8 mouse cellular contexts compared by ENCODE assay signal in the genomic region with DNA sequence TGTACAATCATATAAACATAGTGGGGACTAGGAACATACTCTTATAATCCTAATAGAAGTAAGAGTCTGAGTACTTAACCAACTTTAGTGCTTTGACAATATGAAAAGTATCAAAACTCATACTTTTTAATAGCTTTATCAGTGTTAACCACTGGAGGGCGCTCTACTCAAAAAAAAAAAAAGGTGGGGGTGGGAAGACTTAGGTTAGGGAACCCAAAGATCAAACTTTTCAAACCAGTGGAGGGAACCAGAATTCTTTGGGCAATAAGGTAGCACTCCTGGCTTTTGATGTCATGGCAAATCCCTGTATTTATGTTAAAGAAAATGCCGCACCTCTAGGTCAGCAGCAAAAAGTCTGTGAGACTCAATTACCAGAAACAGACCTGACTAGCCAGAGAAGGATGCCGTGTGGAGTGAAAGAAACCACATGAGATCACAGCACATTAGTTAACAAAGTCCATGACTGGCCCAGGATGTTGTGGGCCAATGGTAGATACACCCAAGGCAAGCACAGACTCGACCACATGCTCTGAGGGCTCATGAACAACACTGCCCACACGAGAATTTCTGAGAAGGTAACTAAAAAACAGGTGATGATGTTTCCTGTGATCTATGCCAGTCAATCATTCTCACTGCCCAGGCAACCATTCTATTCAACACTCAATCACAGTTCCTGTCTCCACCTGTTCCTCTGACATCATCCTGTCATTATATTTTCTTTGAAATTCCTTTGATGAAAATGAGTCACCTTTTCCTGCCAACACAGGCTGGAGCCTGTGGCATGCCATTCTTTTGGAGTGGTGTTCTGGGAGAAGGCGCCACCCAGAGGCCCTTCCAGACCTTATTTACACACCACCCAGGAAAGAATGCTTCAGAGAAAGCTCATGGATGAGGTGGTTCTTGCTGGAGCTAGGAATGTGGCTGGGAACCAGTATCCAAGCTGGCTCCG.
DNase-seq lines count a peak whose midpoint lies in the region; ATAC-seq lines count a peak whose summit lies in the region.

No protein-coding gene starts in this region.

- H3K9me3 ChIP-seq in hindbrain, embryonic 15.5 days = no peaks in the 10 kb centered on the region
- no peaks in the 10 kb centered on the region for H3K9me3 ChIP-seq in hindbrain, embryonic 12.5 days (replicated peaks)
- H3K9me3 ChIP-seq in midbrain, embryonic 15.5 days = no peaks in the 10 kb centered on the region

- H3K4me2 ChIP-seq in hindbrain, embryonic 15.5 days = no peak overlapping the region
- H3K4me2 ChIP-seq in hindbrain, embryonic 12.5 days (replicated peaks) = no peak overlapping the region
- no peak overlapping the region for H3K4me2 ChIP-seq in midbrain, embryonic 15.5 days

- H3K36me3 ChIP-seq in hindbrain, embryonic 15.5 days = no peaks in the 10 kb centered on the region
- H3K36me3 ChIP-seq in hindbrain, embryonic 12.5 days = no peaks in the 10 kb centered on the region
- no peaks in the 10 kb centered on the region for H3K36me3 ChIP-seq in midbrain, embryonic 15.5 days (replicated peaks)

- no peak for ATAC-seq in hindbrain, embryonic 15.5 days (ENCODE audit: low FRiP score, low read depth)
- ATAC-seq in hindbrain, embryonic 12.5 days (ENCODE audit: low FRiP score) = no peak
- ATAC-seq in midbrain, embryonic 15.5 days (replicated peaks) = no peak
- ATAC-seq in erythroblast, adult 5-6 weeks (replicated peaks; ENCODE audit: low FRiP score, poor library complexity, severe bottlenecking) = no peak

- WGBS in hindbrain, embryonic 15.5 days = 31% methylated on average over 7 of the region's 7 CpGs
- WGBS in hindbrain, embryonic 12.5 days = 29% methylated on average over 7 of the region's 7 CpGs
- WGBS in midbrain, embryonic 15.5 days = 23% methylated on average over 7 of the region's 7 CpGs

- H3K27ac ChIP-seq in hindbrain, embryonic 15.5 days (replicated peaks) = peak overlapping the region; percentile 49; the same call in 1 of the 2 replicates
- H3K27ac ChIP-seq in hindbrain, embryonic 12.5 days = no peak overlapping the region
- H3K27ac ChIP-seq in midbrain, embryonic 15.5 days = peak overlapping the region; percentile 28; the same call in 1 of the 2 replicates

- no peak overlapping the region for H3K4me3 ChIP-seq in hindbrain, embryonic 15.5 days
- H3K4me3 ChIP-seq in hindbrain, embryonic 12.5 days = no peak overlapping the region
- H3K4me3 ChIP-seq in midbrain, embryonic 15.5 days = no peak overlapping the region

- DNase-seq in NIH3T3 (ENCODE audit: low read depth) = peak; percentile 75
- DNase-seq in forelimb bud, embryonic 11.5 days (ENCODE audit: low read depth, low spot score) = peak; percentile 48
- peak; percentile 60 to 63 for DNase-seq in kidney, adult 8-10 months
- DNase-seq in frontal cortex, postnatal 25 days (ENCODE audit: low spot score in 2 of 2) = no peak

- peaks cover 32% of the 10 kb centered on the region for H3K4me1 ChIP-seq in hindbrain, embryonic 15.5 days (replicated peaks)
- H3K4me1 ChIP-seq in hindbrain, embryonic 12.5 days = peaks cover 28% of the 10 kb centered on the region
- H3K4me1 ChIP-seq in midbrain, embryonic 15.5 days = peaks cover 42% of the 10 kb centered on the region

- H3K27me3 ChIP-seq in hindbrain, embryonic 15.5 days = no peaks in the 10 kb centered on the region
- no peaks in the 10 kb centered on the region for H3K27me3 ChIP-seq in hindbrain, embryonic 12.5 days
- H3K27me3 ChIP-seq in midbrain, embryonic 15.5 days (replicated peaks) = no peaks in the 10 kb centered on the region

- no peak overlapping the region for H3K9ac ChIP-seq in hindbrain, embryonic 15.5 days
- H3K9ac ChIP-seq in hindbrain, embryonic 12.5 days = no peak overlapping the region
- no peak overlapping the region for H3K9ac ChIP-seq in midbrain, embryonic 15.5 days

Comparison
In these comparisons a context has a peak if more than half of its experiments do, and no peak if none do; other contexts are left out.
1. DNase-seq: peak in NIH3T3 (single experiment), forelimb bud, embryonic 11.5 days (single experiment) and kidney, adult 8-10 months (2 of 2); none in frontal cortex, postnatal 25 days (0 of 2).